Mouse (Mus musculus): ENCODE measurements around the gene Rora.

DNA sequence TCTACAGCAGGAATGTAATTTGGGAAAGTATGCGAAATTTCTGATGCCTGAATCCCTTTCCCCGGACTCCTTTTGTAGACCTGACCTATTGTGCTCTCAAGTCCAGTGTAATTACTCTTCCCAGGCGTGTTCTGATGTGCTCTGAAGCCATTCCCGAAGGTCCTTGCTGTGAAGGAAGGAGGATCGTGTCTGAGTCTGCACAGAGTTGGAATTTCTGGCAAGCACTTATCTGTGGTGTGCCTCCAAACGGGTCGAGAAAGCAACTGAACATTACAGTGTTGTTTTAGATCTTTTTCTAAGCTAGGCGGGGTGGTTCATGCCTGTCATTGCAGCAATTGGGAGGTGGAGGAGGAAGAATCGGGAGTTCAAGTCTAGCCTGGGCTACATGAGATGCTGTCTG lies 350.9 kb downstream of the Rora start:
- TF ChIP-seq EP300 (IDR thresholded peaks at IDR 0.05; ENCODE audit: low read depth) (no peak), CTCF (IDR thresholded peaks at IDR 0.05; ENCODE audit: low read depth) (no peak)
